ENCODE assay signal across 24 mouse cellular contexts in the genomic region with DNA sequence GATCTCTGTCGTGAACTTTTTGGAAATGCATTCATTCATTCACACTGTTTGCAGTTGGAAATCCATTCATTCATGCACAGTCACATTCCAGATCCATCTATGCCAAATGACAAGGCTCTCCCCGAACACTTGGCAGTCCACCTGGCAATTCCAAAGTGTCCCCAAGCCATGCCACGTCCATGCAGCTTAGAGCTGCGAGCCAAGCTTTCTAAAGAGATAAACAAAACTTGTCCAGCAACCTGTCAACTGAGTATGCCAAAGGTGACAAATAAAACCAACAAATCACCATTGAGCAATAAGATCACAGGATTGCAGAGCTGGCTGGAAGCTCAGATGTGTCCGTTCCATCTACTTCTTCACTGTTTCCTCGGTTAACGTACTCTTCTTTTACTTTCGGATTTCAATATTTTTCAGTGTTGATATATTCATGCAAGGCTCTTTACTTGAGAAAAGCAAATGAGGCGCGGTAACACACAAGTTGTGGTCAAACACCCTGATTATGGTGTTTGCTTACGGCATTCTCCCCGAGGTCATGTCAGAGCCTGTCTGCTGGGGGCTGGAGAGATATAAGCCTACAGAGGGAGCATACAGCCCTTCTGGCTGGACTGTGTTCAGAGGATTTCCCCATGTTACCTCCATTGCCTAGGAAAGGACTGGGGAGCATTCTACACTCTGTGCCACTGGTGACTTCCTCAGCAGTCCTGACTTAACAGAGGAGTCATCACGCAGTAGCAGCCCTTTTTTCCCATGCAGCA.
DNase-seq lines count a peak whose midpoint lies in the region; ATAC-seq and TF ChIP-seq lines count a peak whose summit lies in the region.
"Had no signal": no experiment of that assay in that cellular context is flagged by ENCODE, and none has a peak within 500 bp of the region (broad histone marks: within the 10 kb centered on the region; RNA-seq: fewer than 3 reads in every experiment).

No protein-coding gene starts in this region.

- H3K27me3 ChIP-seq in liver, postnatal 0 days (ENCODE audit: insufficient read depth, low read length) = no peaks in the 10 kb centered on the region
- H3K27me3 ChIP-seq in liver, embryonic 12.5 days (replicated peaks) = no peaks in the 10 kb centered on the region
- H3K27me3 ChIP-seq in stomach, embryonic 15.5 days (replicated peaks) = no peaks in the 10 kb centered on the region
- H3K27me3 ChIP-seq: embryonic facial prominence, embryonic 15.5 days; heart, embryonic 15.5 days; hindbrain, embryonic 12.5 days; limb, embryonic 15.5 days; neural tube, embryonic 15.5 days; Patski had no signal

- H3K9ac ChIP-seq in liver, postnatal 0 days (replicated peaks) = no peak overlapping the region
- H3K9ac ChIP-seq in liver, embryonic 12.5 days = no peak overlapping the region
- H3K9ac ChIP-seq in stomach, embryonic 15.5 days = no peak overlapping the region
- H3K9ac ChIP-seq: embryonic facial prominence, embryonic 15.5 days; heart, embryonic 15.5 days; hindbrain, embryonic 12.5 days; limb, embryonic 15.5 days; neural tube, embryonic 15.5 days had no signal

- H3K36me3 ChIP-seq in liver, postnatal 0 days (replicated peaks; ENCODE audit: insufficient read depth, low read length) = no peaks in the 10 kb centered on the region
- H3K36me3 ChIP-seq in liver, embryonic 12.5 days = no peaks in the 10 kb centered on the region
- no peaks in the 10 kb centered on the region for H3K36me3 ChIP-seq in stomach, embryonic 15.5 days
- H3K36me3 ChIP-seq: embryonic facial prominence, embryonic 15.5 days; forebrain, embryonic 10.5 days; heart, embryonic 15.5 days; hindbrain, embryonic 12.5 days; limb, embryonic 15.5 days; neural tube, embryonic 15.5 days had no signal

- no peak for TF ChIP-seq CTCF in liver, postnatal 0 days (IDR thresholded peaks at IDR 0.05; ENCODE audit: low read depth)

- H3K9me3 ChIP-seq in liver, postnatal 0 days (ENCODE audit: low read length) = no peaks in the 10 kb centered on the region
- H3K9me3 ChIP-seq in liver, embryonic 12.5 days (replicated peaks) = no peaks in the 10 kb centered on the region
- H3K9me3 ChIP-seq in stomach, embryonic 15.5 days = no peaks in the 10 kb centered on the region
- H3K9me3 ChIP-seq: embryonic facial prominence, embryonic 15.5 days; forebrain, embryonic 10.5 days; heart, embryonic 15.5 days; hindbrain, embryonic 12.5 days; limb, embryonic 15.5 days; neural tube, embryonic 15.5 days had no signal

- peak; percentile 92 for ATAC-seq in liver, postnatal 0 days
- no peak for ATAC-seq in liver, embryonic 12.5 days
- ATAC-seq in stomach, embryonic 15.5 days (ENCODE audit: insufficient read depth, low FRiP score, low read depth) = no peak
- ATAC-seq in frontal cortex, adult (ENCODE audit: low TSS enrichment) = no peak
- ATAC-seq: midbrain, embryonic 16.5 days; Patski had no signal

- DNase-seq in adrenal gland, adult 2 months = peak; percentile 37
- DNase-seq in adrenal gland, adult 8-10 months = no peak
- peak; percentile 92 for DNase-seq in heart, adult 11 months
- no peak for DNase-seq in heart, postnatal 36 days
- peak; percentile 31 for DNase-seq in liver, postnatal 0 days
- DNase-seq: cerebellum, adult 11 months; cerebellum, postnatal 36 days; gastrocnemius, postnatal 10 days; kidney, adult 18-20 months; kidney, postnatal 25 days; lung, adult 2 months; lung, postnatal 4 days; right cerebral cortex, postnatal 25 days had no signal

- no peak overlapping the region for H3K4me3 ChIP-seq in liver, postnatal 0 days (ENCODE audit: low read depth, low read length)
- no peak overlapping the region for H3K4me3 ChIP-seq in liver, embryonic 12.5 days
- no peak overlapping the region for H3K4me3 ChIP-seq in stomach, embryonic 15.5 days (replicated peaks)
- H3K4me3 ChIP-seq: embryonic facial prominence, embryonic 15.5 days; forebrain, embryonic 10.5 days; heart, embryonic 15.5 days; hindbrain, embryonic 12.5 days; limb, embryonic 15.5 days; neural tube, embryonic 15.5 days had no signal

- 69% methylated on average over 13 of the region's 13 CpGs for WGBS in liver, postnatal 0 days (ENCODE audit: insufficient replicate concordance)
- WGBS in liver, embryonic 12.5 days (ENCODE audit: insufficient replicate concordance) = 66% methylated on average over 13 of the region's 13 CpGs
- WGBS in stomach, embryonic 15.5 days = 64% methylated on average over 13 of the region's 13 CpGs

- no peak overlapping the region for H3K27ac ChIP-seq in liver, postnatal 0 days (ENCODE audit: low read depth)
- no peak overlapping the region for H3K27ac ChIP-seq in liver, embryonic 12.5 days
- H3K27ac ChIP-seq in stomach, embryonic 15.5 days = no peak overlapping the region
- H3K27ac ChIP-seq: embryonic facial prominence, embryonic 15.5 days; forebrain, embryonic 10.5 days; heart, embryonic 15.5 days; hindbrain, embryonic 12.5 days; limb, embryonic 15.5 days; neural tube, embryonic 15.5 days had no signal

- H3K4me1 ChIP-seq in liver, postnatal 0 days (ENCODE audit: insufficient read depth) = no peaks in the 10 kb centered on the region
- H3K4me1 ChIP-seq in liver, embryonic 12.5 days = no peaks in the 10 kb centered on the region
- H3K4me1 ChIP-seq in stomach, embryonic 15.5 days = no peaks in the 10 kb centered on the region
- H3K4me1 ChIP-seq: embryonic facial prominence, embryonic 15.5 days; forebrain, embryonic 10.5 days; heart, embryonic 15.5 days; hindbrain, embryonic 12.5 days; limb, embryonic 15.5 days; neural tube, embryonic 15.5 days had no signal

- intact Hi-C loops in heart, postnatal 36 days (cut with DNase I) = loop anchor here (5.0 kb wide), 1 partner anchor 237 kb away; the partner anchor contains the start of gene Creb5

- no peak overlapping the region for H3K4me2 ChIP-seq in liver, postnatal 0 days (ENCODE audit: low read depth, low read length)
- H3K4me2 ChIP-seq in liver, embryonic 12.5 days = no peak overlapping the region
- H3K4me2 ChIP-seq in stomach, embryonic 15.5 days = peak overlapping the region; percentile 32
- H3K4me2 ChIP-seq: embryonic facial prominence, embryonic 15.5 days; heart, embryonic 15.5 days; hindbrain, embryonic 12.5 days; limb, embryonic 15.5 days; neural tube, embryonic 15.5 days had no signal

- TF ChIP-seq EP300 in liver, postnatal 0 days (IDR thresholded peaks at IDR 0.05; ENCODE audit: low read depth) = 0 out of 2 replicates have a peak, but pooled peaks have one; percentile 38

Comparison
In these comparisons a context has a peak if more than half of its experiments do, and no peak if none do; other contexts are left out.
1. DNase-seq: peak in adrenal gland, adult 2 months (single experiment), heart, adult 11 months (single experiment) and liver, postnatal 0 days (single experiment); none in adrenal gland, adult 8-10 months (single experiment) and heart, postnatal 36 days (0 of 2).